Mouse (Mus musculus): Measurements from ENCODE around the gene Clock. TPM values are rescaled to one million over a fixed set of nuclear protein-coding genes. Genes with fewer than 3 reads are reported as not detected.

The Clock gene
- polyA plus RNA-seq, 1 experiment from 2014 or later = 3.6 TPM

GRCm38 (mm10) chr5:76171039-76171438, 133.6 kb downstream of the Clock start:
- H3K9ac ChIP-seq = no peak overlapping the region
- H3K4me2 ChIP-seq = no peak overlapping the region
- H3K36me3 ChIP-seq = no peaks in the 10 kb centered on the region
- H3K9me3 ChIP-seq (replicated peaks) = no peaks in the 10 kb centered on the region
- H3K4me3 ChIP-seq = no peak overlapping the region
- 0 out of 2 replicates have a peak, but pooled peaks cover 3% of the 10 kb centered on the region for H3K4me1 ChIP-seq
- no peak overlapping the region for H3K27ac ChIP-seq
- ATAC-seq = no peak
- H3K27me3 ChIP-seq (replicated peaks) = no peaks in the 10 kb centered on the region

GRCm38 (mm10) chr5:76170522-76170921, 134.1 kb downstream of the Clock start:
- Histone ChIP-seq H3K4me1 (0 out of 2 replicates have a peak, but pooled peaks cover 3% of the 10 kb centered on the region), H3K27me3 (replicated peaks) (no peaks in the 10 kb centered on the region), H3K4me3 (no peak overlapping the region), H3K27ac (no peak overlapping the region), H3K9ac (no peak overlapping the region), H3K4me2 (no peak overlapping the region), H3K36me3 (no peaks in the 10 kb centered on the region), H3K9me3 (replicated peaks) (no peaks in the 10 kb centered on the region)
- 66% methylated on average over 4 of the region's 4 CpGs for WGBS (ENCODE audit: insufficient replicate concordance)
- no peak for ATAC-seq

GRCm38 (mm10) chr5:76164827-76165226, 139.8 kb downstream of the Clock start:
- H3K4me3 ChIP-seq = no peak overlapping the region
- no peak overlapping the region for H3K27ac ChIP-seq
- no peaks in the 10 kb centered on the region for H3K36me3 ChIP-seq
- no peaks in the 10 kb centered on the region for H3K9me3 ChIP-seq (replicated peaks)
- no peaks in the 10 kb centered on the region for H3K27me3 ChIP-seq (replicated peaks)
- H3K4me1 ChIP-seq = peaks cover 29% of the 10 kb centered on the region
- 78% methylated on average over 7 of the region's 7 CpGs for WGBS (ENCODE audit: insufficient replicate concordance)
- H3K4me2 ChIP-seq = no peak overlapping the region
- ATAC-seq = no peak
- no peak overlapping the region for H3K9ac ChIP-seq

GRCm38 (mm10) chr5:76163828-76164390, 140.7 kb downstream of the Clock start:
- Histone ChIP-seq H3K9me3 (replicated peaks) (no peaks in the 10 kb centered on the region), H3K4me3 (no peak overlapping the region), H3K4me2 (no peak overlapping the region), H3K27ac (no peak overlapping the region), H3K36me3 (no peaks in the 10 kb centered on the region), H3K9ac (no peak overlapping the region), H3K27me3 (replicated peaks) (no peaks in the 10 kb centered on the region), H3K4me1 (peaks cover 29% of the 10 kb centered on the region)
- ATAC-seq = no peak
- WGBS (ENCODE audit: insufficient replicate concordance) = 58% methylated on average over 4 of the region's 4 CpGs

GRCm38 (mm10) chr5:76162926-76163325, 141.7 kb downstream of the Clock start:
- H3K27me3 ChIP-seq (replicated peaks) = no peaks in the 10 kb centered on the region
- peaks cover 26% of the 10 kb centered on the region for H3K4me1 ChIP-seq
- H3K4me2 ChIP-seq = no peak overlapping the region
- peak; percentile 42; the same call in 1 of the 2 replicates for ATAC-seq
- 52% methylated on average over 5 of the region's 5 CpGs for WGBS (ENCODE audit: insufficient replicate concordance)
- no peaks in the 10 kb centered on the region for H3K36me3 ChIP-seq
- no peak overlapping the region for H3K4me3 ChIP-seq
- no peak overlapping the region for H3K27ac ChIP-seq
- H3K9me3 ChIP-seq (replicated peaks) = no peaks in the 10 kb centered on the region
- no peak overlapping the region for H3K9ac ChIP-seq

- Histone ChIP-seq H3K9ac (no peak overlapping the region), H3K27ac (no peak overlapping the region), H3K4me2 (no peak overlapping the region; the same call in 1 of the 2 replicates), H3K9me3 (replicated peaks) (no peaks in the 10 kb centered on the region), H3K4me3 (no peak overlapping the region), H3K36me3 (no peaks in the 10 kb centered on the region), H3K27me3 (replicated peaks) (no peaks in the 10 kb centered on the region), H3K4me1 (peaks cover 26% of the 10 kb centered on the region)
- 23% methylated on average over 6 of the region's 6 CpGs for WGBS (ENCODE audit: insufficient replicate concordance)
- peak; percentile 84 for ATAC-seq
Measured at GRCm38 (mm10) chr5:76161491-76161890, 143.1 kb downstream of the Clock start.

GRCm38 (mm10) chr5:76160086-76160485, 144.5 kb downstream of the Clock start:
- Histone ChIP-seq H3K36me3 (peaks cover 7% of the 10 kb centered on the region; the same call in 1 of the 2 replicates), H3K9ac (no peak overlapping the region), H3K27me3 (replicated peaks) (no peaks in the 10 kb centered on the region), H3K4me2 (no peak overlapping the region), H3K9me3 (replicated peaks) (no peaks in the 10 kb centered on the region), H3K4me1 (peaks cover 26% of the 10 kb centered on the region), H3K27ac (no peak overlapping the region), H3K4me3 (no peak overlapping the region)
- WGBS (ENCODE audit: insufficient replicate concordance) = 40% methylated on average over 3 of the region's 3 CpGs
- no peak for ATAC-seq

Other genes starting within 250 kb of the Clock start
- 16.6 and 17.4 TPM in 2 replicates for gene Srd5a3, start 164.5 kb downstream of the Clock start, polyA plus RNA-seq (2016; fragmentation: Nextera tagmentation; extraction: Ambion mirVana)
- gene Tmem165, start 120.9 kb downstream of the Clock start, polyA plus RNA-seq (2016; fragmentation: Nextera tagmentation; extraction: Ambion mirVana) = 57.4 and 59.9 TPM in 2 replicates
- gene Pdcl2, start 26.4 kb upstream of the Clock start, polyA plus RNA-seq (2016; fragmentation: Nextera tagmentation; extraction: Ambion mirVana) = not detected in 2 replicates
- not detected in 2 replicates for gene Nmu, start 59.0 kb upstream of the Clock start, polyA plus RNA-seq (2016; fragmentation: Nextera tagmentation; extraction: Ambion mirVana)
- not detected in 2 replicates for gene Gm7271, start 179.2 kb upstream of the Clock start, polyA plus RNA-seq (2016; fragmentation: Nextera tagmentation; extraction: Ambion mirVana)
- gene Exoc1, start 224.5 kb upstream of the Clock start, polyA plus RNA-seq (2016; fragmentation: Nextera tagmentation; extraction: Ambion mirVana) = 16.3 and 19.0 TPM in 2 replicates